12 mouse cellular contexts compared by ENCODE assay signal in genomic region chr3:104666950-104667349, GRCm38 (mm10). TPM values are rescaled to one million over a fixed set of nuclear protein-coding genes. Genes with fewer than 3 reads are reported as not detected.
DNase-seq lines count a peak whose midpoint lies in the region; ATAC-seq lines count a peak whose summit lies in the region.
"Had no signal": no experiment of that assay in that cellular context is flagged by ENCODE, and none has a peak within 500 bp of the region (broad histone marks: within the 10 kb centered on the region; RNA-seq: fewer than 3 reads in every experiment).

No protein-coding gene starts in this region.

- H3K4me3 ChIP-seq in forebrain, embryonic 15.5 days, result no peak overlapping the region
- no peak overlapping the region for H3K4me3 ChIP-seq in forebrain, embryonic 10.5 days
- H3K4me3 ChIP-seq: liver, embryonic 13.5 days; neural tube, embryonic 13.5 days had no signal

- H3K27ac ChIP-seq in forebrain, embryonic 15.5 days (replicated peaks), result peak overlapping the region; percentile 85
- H3K27ac ChIP-seq in forebrain, embryonic 10.5 days, result no peak overlapping the region
- H3K27ac ChIP-seq: neural tube, embryonic 13.5 days had no signal

- DNase-seq in forebrain, embryonic 10.5 days (ENCODE audit: extremely low spot score, low spot score), result no peak
- DNase-seq in 3134 (ENCODE audit: extremely low read depth, insufficient read length, low spot score), result peak; percentile 63
- DNase-seq in brain, embryonic 18.5 days (ENCODE audit: low read depth, low spot score), result peak; percentile 64
- peak; percentile 89 for DNase-seq in layer of hippocampus, adult 9-11 months
- DNase-seq in thymus, postnatal 14 days, result no peak
- no peak for DNase-seq in kidney, postnatal 14 days
- DNase-seq: cerebellum, adult 9-10 months; liver, embryonic 13.5 days; thymus, adult 18-20 months had no signal

- H3K9ac ChIP-seq in forebrain, embryonic 15.5 days (replicated peaks), result no peak overlapping the region
- H3K9ac ChIP-seq: liver, embryonic 13.5 days; neural tube, embryonic 13.5 days had no signal

- H3K4me1 ChIP-seq in forebrain, embryonic 15.5 days, result peaks cover 28% of the 10 kb centered on the region
- H3K4me1 ChIP-seq in forebrain, embryonic 10.5 days, result peaks cover 32% of the 10 kb centered on the region

- H3K36me3 ChIP-seq in forebrain, embryonic 15.5 days, result no peaks in the 10 kb centered on the region
- no peaks in the 10 kb centered on the region for H3K36me3 ChIP-seq in forebrain, embryonic 10.5 days (replicated peaks)
- H3K36me3 ChIP-seq: liver, embryonic 13.5 days; neural tube, embryonic 13.5 days had no signal

- no peaks in the 10 kb centered on the region for H3K27me3 ChIP-seq in forebrain, embryonic 15.5 days
- no peaks in the 10 kb centered on the region for H3K27me3 ChIP-seq in forebrain, embryonic 10.5 days (ENCODE audit: poor library complexity, severe bottlenecking)
- H3K27me3 ChIP-seq: liver, embryonic 13.5 days; neural tube, embryonic 13.5 days had no signal

- 58% methylated on average over 4 of the region's 4 CpGs for WGBS in forebrain, embryonic 15.5 days
- WGBS in forebrain, embryonic 10.5 days, result 81% methylated on average over 4 of the region's 4 CpGs

- H3K9me3 ChIP-seq in forebrain, embryonic 15.5 days, result no peaks in the 10 kb centered on the region
- no peaks in the 10 kb centered on the region for H3K9me3 ChIP-seq in forebrain, embryonic 10.5 days
- H3K9me3 ChIP-seq: liver, embryonic 13.5 days; neural tube, embryonic 13.5 days had no signal

- no peak overlapping the region for H3K4me2 ChIP-seq in forebrain, embryonic 15.5 days (replicated peaks)
- H3K4me2 ChIP-seq: liver, embryonic 13.5 days; neural tube, embryonic 13.5 days had no signal

- ATAC-seq in forebrain, embryonic 15.5 days (replicated peaks), result peak; percentile 67
- no peak for ATAC-seq in monocyte, adult 5-6 weeks (replicated peaks; ENCODE audit: insufficient number of reproducible peaks, low FRiP score, low TSS enrichment, poor library complexity, severe bottlenecking)

RNA-seq across cellular contexts. Expression of gene Slc16a1, which starts 28.5 kb away (rescaled TPM):
- polyA plus RNA-seq in forebrain, embryonic 15.5 days (2015; fragmentation: Nextera tagmentation; extraction: Ambion mirVana), result 16.1 and 16.4 TPM in 2 replicates
- polyA plus RNA-seq in forebrain, embryonic 10.5 days (2016; fragmentation: Nextera tagmentation; extraction: Ambion mirVana), result 57.3 and 60.0 TPM in 2 replicates
- total RNA-seq in monocyte, adult 5-6 weeks (2017), result 4.8 to 7.0 TPM (median 6.2 TPM) in 3 replicates

Comparison
In these comparisons a context has a peak if more than half of its experiments do, and no peak if none do; other contexts are left out.
1. DNase-seq: peak in 3134 (single experiment), brain, embryonic 18.5 days (single experiment) and layer of hippocampus, adult 9-11 months (single experiment); none in forebrain, embryonic 10.5 days (single experiment), thymus, postnatal 14 days (single experiment) and kidney, postnatal 14 days (single experiment).